Comparison of ENCODE assay signal across 8 mouse cellular contexts in genomic region chr10:120587179-120587578, GRCm38 (mm10).
A peak's percentile ranks its signal among the peaks of the same experiment; 100 is the strongest.
DNase-seq lines count a peak whose midpoint lies in the region; ATAC-seq and TF ChIP-seq lines count a peak whose summit lies in the region.

No protein-coding gene starts in this region.

- no peaks in the 10 kb centered on the region for H3K79me2 ChIP-seq in heart, adult 2 months (replicated peaks; ENCODE audit: control insufficient read depth, insufficient read depth, low read length)

- WGBS in heart, adult 2 months, result 89% methylated on average over 3 of the region's 3 CpGs
- 84% methylated on average over 3 of the region's 3 CpGs for WGBS in heart, embryonic 12.5 days
- WGBS in liver, embryonic 13.5 days (ENCODE audit: insufficient replicate concordance), result 59% methylated on average over 3 of the region's 3 CpGs
- 81% methylated on average over 3 of the region's 3 CpGs for WGBS in stomach, postnatal 0 days

- TF ChIP-seq EP300 in heart, adult 2 months (IDR thresholded peaks at IDR 0.05; ENCODE audit: insufficient read depth, low read depth, low read length), result no peak
- TF ChIP-seq EP300 in stomach, postnatal 0 days (optimal IDR thresholded peaks at IDR 0.05), result no peak

- ATAC-seq in heart, embryonic 12.5 days (ENCODE audit: insufficient number of reproducible peaks, low FRiP score), result no peak
- ATAC-seq in liver, embryonic 13.5 days (ENCODE audit: low read depth), result no peak
- no peak for ATAC-seq in stomach, postnatal 0 days (ENCODE audit: low FRiP score, low TSS enrichment)

- no peaks in the 10 kb centered on the region for H3K27me3 ChIP-seq in heart, adult 2 months (ENCODE audit: control insufficient read depth, insufficient read depth, low read length)
- no peaks in the 10 kb centered on the region for H3K27me3 ChIP-seq in heart, embryonic 12.5 days (replicated peaks)
- no peaks in the 10 kb centered on the region for H3K27me3 ChIP-seq in liver, embryonic 13.5 days
- no peaks in the 10 kb centered on the region for H3K27me3 ChIP-seq in stomach, postnatal 0 days (ENCODE audit: control insufficient read depth, insufficient read depth, low read length)

- no peak overlapping the region for H3K9ac ChIP-seq in heart, adult 2 months (ENCODE audit: low read depth, low read length)
- H3K9ac ChIP-seq in heart, embryonic 12.5 days, result no peak overlapping the region
- H3K9ac ChIP-seq in liver, embryonic 13.5 days, result no peak overlapping the region
- H3K9ac ChIP-seq in stomach, postnatal 0 days (ENCODE audit: low read length), result no peak overlapping the region

- peak; percentile 13 to 30 for DNase-seq in heart, adult 2 months
- DNase-seq in 416B (ENCODE audit: low read depth), result peak; percentile 88
- peak; percentile 53 for DNase-seq in adipocyte (ENCODE audit: low spot score)
- DNase-seq in liver, embryonic 13.5 days, result peak; percentile 9
- no peak for DNase-seq in stomach, postnatal 0 days (ENCODE audit: low spot score)
- no peak for DNase-seq in ovary, postnatal 10 days (ENCODE audit: low spot score)

- intact Hi-C loops in heart, adult 2 months (cut with DNase I), result loop anchor here (1.0 to 10.0 kb wide), 3 partner anchors 78 to 280 kb away; no protein-coding TSS in a partner anchor

- H3K27ac ChIP-seq in heart, adult 2 months, result no peak overlapping the region
- H3K27ac ChIP-seq in heart, embryonic 12.5 days (ENCODE audit: poor library complexity, severe bottlenecking), result no peak overlapping the region
- no peak overlapping the region for H3K27ac ChIP-seq in cortical plate, adult 2 months (ENCODE audit: insufficient read depth, low read length)
- no peak overlapping the region for H3K27ac ChIP-seq in liver, embryonic 13.5 days
- H3K27ac ChIP-seq in stomach, postnatal 0 days (replicated peaks), result no peak overlapping the region

- TF ChIP-seq POLR2A in heart, adult 2 months (IDR thresholded peaks at IDR 0.05; ENCODE audit: insufficient read depth, low read depth, low read length), result no peak
- no peak for TF ChIP-seq POLR2A in cortical plate, adult 2 months (IDR thresholded peaks at IDR 0.05; ENCODE audit: extremely low read depth, insufficient read depth, low read length)

- no peaks in the 10 kb centered on the region for H3K36me3 ChIP-seq in heart, adult 2 months (ENCODE audit: control insufficient read depth, insufficient read depth, low read length)
- H3K36me3 ChIP-seq in heart, embryonic 12.5 days, result no peaks in the 10 kb centered on the region
- H3K36me3 ChIP-seq in liver, embryonic 13.5 days, result no peaks in the 10 kb centered on the region
- no peaks in the 10 kb centered on the region for H3K36me3 ChIP-seq in stomach, postnatal 0 days (ENCODE audit: control insufficient read depth, insufficient read depth, low read length)

- H3K4me3 ChIP-seq in heart, adult 2 months, result no peak overlapping the region
- H3K4me3 ChIP-seq in heart, embryonic 12.5 days, result no peak overlapping the region
- H3K4me3 ChIP-seq in cortical plate, adult 2 months (ENCODE audit: insufficient read depth, low read length), result no peak overlapping the region
- no peak overlapping the region for H3K4me3 ChIP-seq in liver, embryonic 13.5 days (replicated peaks)
- no peak overlapping the region for H3K4me3 ChIP-seq in stomach, postnatal 0 days (ENCODE audit: low read depth, low read length)

- TF ChIP-seq CTCF in heart, adult 2 months (IDR thresholded peaks at IDR 0.05), result peak; percentile 81
- peak; percentile 24; the same call in 1 of the 2 replicates for TF ChIP-seq CTCF in cortical plate, adult 2 months (IDR thresholded peaks at IDR 0.05; ENCODE audit: extremely low read depth, insufficient read depth, low read length)
- peak; percentile 71 for TF ChIP-seq CTCF in stomach, postnatal 0 days (IDR thresholded peaks at IDR 0.05; ENCODE audit: low read depth)

- H3K4me2 ChIP-seq in heart, embryonic 12.5 days, result no peak overlapping the region
- H3K4me2 ChIP-seq in liver, embryonic 13.5 days, result no peak overlapping the region
- no peak overlapping the region for H3K4me2 ChIP-seq in stomach, postnatal 0 days (replicated peaks; ENCODE audit: low read depth)

- no peaks in the 10 kb centered on the region for H3K9me3 ChIP-seq in heart, embryonic 12.5 days (replicated peaks)
- H3K9me3 ChIP-seq in liver, embryonic 13.5 days (replicated peaks), result no peaks in the 10 kb centered on the region
- H3K9me3 ChIP-seq in stomach, postnatal 0 days (ENCODE audit: control insufficient read depth, low read length), result no peaks in the 10 kb centered on the region

- no peaks in the 10 kb centered on the region for H3K4me1 ChIP-seq in heart, adult 2 months (ENCODE audit: control insufficient read depth, insufficient read depth, low read length)
- H3K4me1 ChIP-seq in heart, embryonic 12.5 days (replicated peaks), result peaks cover 12% of the 10 kb centered on the region
- H3K4me1 ChIP-seq in cortical plate, adult 2 months (ENCODE audit: control insufficient read depth, insufficient read depth, low read length), result no peaks in the 10 kb centered on the region
- 0 out of 2 replicates have a peak, but pooled peaks cover 3% of the 10 kb centered on the region for H3K4me1 ChIP-seq in liver, embryonic 13.5 days (replicated peaks)
- no peaks in the 10 kb centered on the region for H3K4me1 ChIP-seq in stomach, postnatal 0 days (replicated peaks; ENCODE audit: control insufficient read depth, insufficient read depth)

Comparison
In these comparisons a context has a peak if more than half of its experiments do, and no peak if none do; other contexts are left out.
1. DNase-seq: peak in heart, adult 2 months (2 of 2), 416B (single experiment), adipocyte (single experiment) and liver, embryonic 13.5 days (single experiment); none in stomach, postnatal 0 days (single experiment) and ovary, postnatal 10 days (single experiment).
2. CTCF ChIP-seq: peak in every context shown above with its lines; median percentile 81 in heart, adult 2 months; 71 in stomach, postnatal 0 days; 24 in cortical plate, adult 2 months.